Mouse (Mus musculus) MEL (cell line): ENCODE results near the gene Elmsan1.

Experiments
- EP300 ChIP-seq, 2 experiments: IDR thresholded peaks; 2 replicates each; pipeline ENCODE4 v1.6.1; 2011; ENCODE audit warnings: improper control_type of control experiment in 2 of 2, low read length in 2 of 2, low read depth in 1 of 2, mild to moderate bottlenecking in 1 of 2
- GATA1 ChIP-seq: IDR thresholded peaks from 2 replicates; pipeline ENCODE4 v1.6.1; 2011; ENCODE audit warnings: low read depth, low read length, improper control_type of control experiment
- MAX ChIP-seq: IDR thresholded peaks from 2 replicates; pipeline ENCODE4 v1.6.1; 2011; ENCODE audit warnings: low read length, improper control_type of control experiment
- POLR2A ChIP-seq, 2 experiments: IDR thresholded peaks; 2 replicates each; pipeline ENCODE4 v1.6.1; 2011 to 2012; ENCODE audit warnings: low read length in 2 of 2, mild to moderate bottlenecking in 2 of 2, control low read depth in 1 of 2, improper control_type of control experiment in 1 of 2, low read depth in 1 of 2, moderate library complexity in 1 of 2; ENCODE audit not compliant: control insufficient read depth in 1 of 2, insufficient read depth in 1 of 2, poor library complexity in 1 of 2

DNA sequence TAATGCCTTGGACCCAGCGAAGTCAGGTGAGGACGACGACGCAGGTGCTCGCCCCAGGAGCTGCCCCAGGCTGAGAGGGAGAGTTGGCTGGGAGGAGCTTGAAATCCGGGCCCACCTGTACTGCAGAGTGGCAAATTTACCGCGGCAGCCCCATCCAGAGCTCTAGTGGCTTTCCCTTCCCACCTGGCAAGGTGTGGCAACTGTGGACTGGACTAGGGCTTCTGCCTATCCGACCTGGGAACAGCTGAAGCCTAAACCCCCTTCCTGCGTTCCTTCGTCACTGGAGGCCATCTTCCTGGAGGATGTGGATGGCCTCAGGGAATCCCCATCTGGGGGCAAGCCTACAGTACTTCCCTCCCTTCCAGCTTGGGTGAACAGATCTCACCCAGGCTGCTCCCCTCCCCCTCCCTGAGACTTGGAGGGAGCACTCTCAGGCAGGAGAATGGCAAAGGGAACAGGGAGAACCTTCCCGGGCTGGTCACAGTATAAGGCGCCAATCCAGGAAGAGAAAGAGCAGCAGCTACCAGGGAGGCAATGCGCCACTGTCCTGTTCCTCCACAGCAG lies 29.7 kb downstream of the Elmsan1 start:
- no peak for TF ChIP-seq MAX
- TF ChIP-seq POLR2A (IDR thresholded peaks at IDR 0.05; ENCODE audit: control insufficient read depth in 1 of 2, insufficient read depth in 1 of 2, low read depth in 1 of 2, low read length in 2 of 2, poor library complexity in 1 of 2), result no peak
- TF ChIP-seq EP300 (IDR thresholded peaks at IDR 0.05; ENCODE audit: low read depth in 1 of 2, low read length in 2 of 2), result no peak
- no peak for TF ChIP-seq GATA1
